Mouse (Mus musculus): ENCODE measurements around the gene Hist2h3b. TPM values are rescaled to one million over a fixed set of nuclear protein-coding genes. Genes with fewer than 3 reads are reported as not detected.
A peak's percentile ranks its signal among the peaks of the same experiment; 100 is the strongest.
"Not testable (repeated sequence)": the region's sequence is repeated elsewhere in the genome, so short reads cannot be mapped to it uniquely, and the experiment has no call there.

Gene Hist2h3b
- polyA plus RNA-seq, 1 experiment from 2014 or later, result 57.2 TPM

GRCm38 (mm10) chr3:96273591-96274465 lies 5.4 kb downstream of the Hist2h3b start:
- Histone ChIP-seq H3K27me3 (ENCODE audit: low read depth, poor library complexity, severe bottlenecking) (peaks cover 9% of the 10 kb centered on the region; the same call in 1 of the 2 replicates), H3K9me3 (replicated peaks) (no peaks in the 10 kb centered on the region), H3K4me3 (no peak overlapping the region), H3K4me1 (peaks cover 16% of the 10 kb centered on the region), H3K36me3 (no peaks in the 10 kb centered on the region), H3K27ac (replicated peaks) (no peak overlapping the region)
- DNase-seq (ENCODE audit: low spot score), result no peak
- WGBS, result 90% methylated on average over 17 of the region's 17 CpGs

GRCm38 (mm10) chr3:96277428-96277799 lies 9.0 kb downstream of the Hist2h3b start:
- no peaks in the 10 kb centered on the region for H3K9me3 ChIP-seq (replicated peaks)
- 13% methylated on average over 8 of the region's 8 CpGs for WGBS
- peaks cover 16% of the 10 kb centered on the region for H3K4me1 ChIP-seq
- peak overlapping the region; percentile 60 for H3K4me3 ChIP-seq
- H3K27me3 ChIP-seq (ENCODE audit: low read depth, poor library complexity, severe bottlenecking), result peaks cover 32% of the 10 kb centered on the region
- no peaks in the 10 kb centered on the region for H3K36me3 ChIP-seq
- DNase-seq (ENCODE audit: low spot score), result no peak
- peak overlapping the region; percentile 90 for H3K27ac ChIP-seq (replicated peaks)

GRCm38 (mm10) chr3:96277800-96278624 lies 9.6 kb downstream of the Hist2h3b start:
- under 1% methylated on average over 49 of the region's 49 CpGs for WGBS
- H3K4me1 ChIP-seq, result peaks cover 16% of the 10 kb centered on the region

GRCm38 (mm10) chr3:96280660-96281059 lies 12.2 kb downstream of the Hist2h3b start:
- no peak overlapping the region for H3K4me3 ChIP-seq
- H3K27ac ChIP-seq (replicated peaks), result no peak overlapping the region
- peaks cover 28% of the 10 kb centered on the region for H3K4me1 ChIP-seq
- H3K9me3 ChIP-seq (replicated peaks), result no peaks in the 10 kb centered on the region
- no peak for DNase-seq (ENCODE audit: low spot score)
- peaks cover 65% of the 10 kb centered on the region for H3K27me3 ChIP-seq (ENCODE audit: low read depth, poor library complexity, severe bottlenecking)
- H3K36me3 ChIP-seq, result no peaks in the 10 kb centered on the region
- WGBS, result 56% methylated on average over 6 of the region's 6 CpGs

More at GRCm38 (mm10) chr3:96277800-96278624, 9.6 kb downstream of the Hist2h3b start:
- DNase-seq (ENCODE audit: low spot score), result peak; percentile 95
- no peaks in the 10 kb centered on the region for H3K9me3 ChIP-seq (replicated peaks)
- H3K36me3 ChIP-seq, result no peaks in the 10 kb centered on the region
- peak overlapping the region; percentile 60 for H3K4me3 ChIP-seq
- H3K27ac ChIP-seq (replicated peaks), result peak overlapping the region; percentile 90
- H3K27me3 ChIP-seq (ENCODE audit: low read depth, poor library complexity, severe bottlenecking), result peaks cover 38% of the 10 kb centered on the region

- H3K4me1 ChIP-seq, result peaks cover 19% of the 10 kb centered on the region
- no peak overlapping the region for H3K27ac ChIP-seq (replicated peaks)
- peaks cover 62% of the 10 kb centered on the region for H3K27me3 ChIP-seq (ENCODE audit: low read depth, poor library complexity, severe bottlenecking)
- 26% methylated on average over 4 of the region's 4 CpGs for WGBS
- H3K36me3 ChIP-seq, result no peaks in the 10 kb centered on the region
- peak; percentile 21 for DNase-seq (ENCODE audit: low spot score)
- peak overlapping the region; percentile 29; the same call in 1 of the 2 replicates for H3K4me3 ChIP-seq
- 0 out of 2 replicates have a peak, but pooled peaks cover 4% of the 10 kb centered on the region for H3K9me3 ChIP-seq (replicated peaks)
Measured at GRCm38 (mm10) chr3:96284457-96284856, 16.0 kb downstream of the Hist2h3b start.

- peaks cover 19% of the 10 kb centered on the region for H3K4me1 ChIP-seq
- WGBS, result 85% methylated on average over 11 of the region's 11 CpGs
Measured at GRCm38 (mm10) chr3:96287334-96287733, 18.9 kb downstream of the Hist2h3b start.

GRCm38 (mm10) chr3:96289201-96289600 lies 20.7 kb downstream of the Hist2h3b start:
- no peaks in the 10 kb centered on the region for H3K36me3 ChIP-seq
- H3K4me1 ChIP-seq, result peaks cover 9% of the 10 kb centered on the region
- H3K4me3 ChIP-seq, result no peak overlapping the region
- 71% methylated on average over 3 of the region's 3 CpGs for WGBS
- H3K9me3 ChIP-seq (replicated peaks), result 0 out of 2 replicates have a peak, but pooled peaks cover 4% of the 10 kb centered on the region
- DNase-seq (ENCODE audit: low spot score), result no peak
- no peak overlapping the region for H3K27ac ChIP-seq (replicated peaks)
- peaks cover 20% of the 10 kb centered on the region for H3K27me3 ChIP-seq (ENCODE audit: low read depth, poor library complexity, severe bottlenecking)

More at GRCm38 (mm10) chr3:96287334-96287733, 18.9 kb downstream of the Hist2h3b start:
- H3K36me3 ChIP-seq; H3K9me3 ChIP-seq (replicated peaks); H3K4me3 ChIP-seq; DNase-seq (ENCODE audit: low spot score); H3K27ac ChIP-seq (replicated peaks): not testable (repeated sequence)
- peaks cover 39% of the 10 kb centered on the region for H3K27me3 ChIP-seq (ENCODE audit: low read depth, poor library complexity, severe bottlenecking)

- not testable (repeated sequence) for H3K9me3 ChIP-seq (replicated peaks); DNase-seq (ENCODE audit: low spot score); H3K27ac ChIP-seq (replicated peaks); H3K4me1 ChIP-seq; H3K36me3 ChIP-seq; H3K4me3 ChIP-seq; H3K27me3 ChIP-seq (ENCODE audit: low read depth, poor library complexity, severe bottlenecking)
- 93% methylated on average over 3 of the region's 3 CpGs for WGBS
Measured at GRCm38 (mm10) chr3:96290727-96291126, 22.3 kb downstream of the Hist2h3b start.

GRCm38 (mm10) chr3:96292641-96293040 lies 24.2 kb downstream of the Hist2h3b start:
- no peak for DNase-seq (ENCODE audit: low spot score)
- no peak overlapping the region for H3K4me3 ChIP-seq
- no peaks in the 10 kb centered on the region for H3K9me3 ChIP-seq (replicated peaks)
- 68% methylated on average over 6 of the region's 6 CpGs for WGBS
- no peak overlapping the region for H3K27ac ChIP-seq (replicated peaks)
- no peaks in the 10 kb centered on the region for H3K4me1 ChIP-seq
- H3K36me3 ChIP-seq, result no peaks in the 10 kb centered on the region
- H3K27me3 ChIP-seq (ENCODE audit: low read depth, poor library complexity, severe bottlenecking), result no peaks in the 10 kb centered on the region

- no peak overlapping the region for H3K27ac ChIP-seq (replicated peaks)
- no peaks in the 10 kb centered on the region for H3K36me3 ChIP-seq
- no peaks in the 10 kb centered on the region for H3K4me1 ChIP-seq
- no peaks in the 10 kb centered on the region for H3K9me3 ChIP-seq (replicated peaks)
- no peak overlapping the region for H3K4me3 ChIP-seq
- no peaks in the 10 kb centered on the region for H3K27me3 ChIP-seq (ENCODE audit: low read depth, poor library complexity, severe bottlenecking)
- DNase-seq (ENCODE audit: low spot score), result no peak
- WGBS, result 54% methylated on average over 5 of the region's 5 CpGs
Measured at GRCm38 (mm10) chr3:96293368-96293767, 24.9 kb downstream of the Hist2h3b start.

- Histone ChIP-seq H3K9me3 (replicated peaks) (no peaks in the 10 kb centered on the region), H3K36me3 (no peaks in the 10 kb centered on the region), H3K27ac (replicated peaks) (no peak within 1 kb of the TSS), H3K4me3 (no peak within 1 kb of the TSS), H3K27me3 (ENCODE audit: low read depth, poor library complexity, severe bottlenecking) (no peaks in the 10 kb centered on the region), H3K4me1 (no peaks in the 10 kb centered on the region)
- 86% methylated on average over 4 of the region's 4 CpGs for WGBS
- DNase-seq (ENCODE audit: low spot score), result no peak
Measured at GRCm38 (mm10) chr3:96293787-96294186, 25.3 kb downstream of the Hist2h3b start, which contains the start of gene Fcgr1. Gene Fcgr1 (minus strand): TSS chr3:96293969.

GRCm38 (mm10) chr3:96298360-96298759 lies 29.9 kb downstream of the Hist2h3b start:
- Histone ChIP-seq H3K4me3 (no peak overlapping the region), H3K9me3 (replicated peaks) (no peaks in the 10 kb centered on the region), H3K4me1 (no peaks in the 10 kb centered on the region), H3K36me3 (no peaks in the 10 kb centered on the region), H3K27me3 (ENCODE audit: low read depth, poor library complexity, severe bottlenecking) (no peaks in the 10 kb centered on the region), H3K27ac (replicated peaks) (no peak overlapping the region)
- no peak for DNase-seq (ENCODE audit: low spot score)
- WGBS, result 92% methylated on average over 4 of the region's 4 CpGs

All from midbrain, embryonic 10.5 days (tissue).